Mouse (Mus musculus) E14TG2a.4 (cell line): ENCODE measurements around the gene Sphk2.
A peak's percentile ranks its signal among the peaks of the same experiment; 100 is the strongest.

Experiments
- H3K27me3 ChIP-seq: 2 replicates; pipeline ENCODE4 v1.6.1; 2014; ENCODE audit warnings: low read length, control low read depth; ENCODE audit not compliant: insufficient read depth
- H3K36me3 ChIP-seq: 2 replicates; pipeline ENCODE4 v1.6.1; 2014; ENCODE audit warnings: low read length, control low read depth; ENCODE audit not compliant: insufficient read depth
- H3K4me1 ChIP-seq: replicated peaks from 2 replicates; pipeline ENCODE4 v1.6.1; 2014; ENCODE audit warnings: low read depth, low read length, control low read depth
- H3K4me3 ChIP-seq: replicated peaks from 2 replicates; pipeline ENCODE4 v1.5.1; 2014; ENCODE audit warnings: mild to moderate bottlenecking, low read length
- H3K9me3 ChIP-seq: 2 replicates; pipeline ENCODE4 v1.6.1; 2014; ENCODE audit warnings: low read length, control low read depth
- CTCF ChIP-seq: conservative IDR thresholded peaks from 2 replicates; pipeline ENCODE4 v1.5.1; 2014; ENCODE audit warnings: low read length
- NANOG ChIP-seq: IDR thresholded peaks from 2 replicates; pipeline ENCODE4 v1.6.1; 2014; ENCODE audit warnings: borderline replicate concordance, low read length, mixed read lengths
- POU5F1 ChIP-seq: IDR thresholded peaks from 2 replicates; pipeline ENCODE4 v1.6.1; 2014; ENCODE audit warnings: low read length, borderline replicate concordance

Sphk2 gene

DNA sequence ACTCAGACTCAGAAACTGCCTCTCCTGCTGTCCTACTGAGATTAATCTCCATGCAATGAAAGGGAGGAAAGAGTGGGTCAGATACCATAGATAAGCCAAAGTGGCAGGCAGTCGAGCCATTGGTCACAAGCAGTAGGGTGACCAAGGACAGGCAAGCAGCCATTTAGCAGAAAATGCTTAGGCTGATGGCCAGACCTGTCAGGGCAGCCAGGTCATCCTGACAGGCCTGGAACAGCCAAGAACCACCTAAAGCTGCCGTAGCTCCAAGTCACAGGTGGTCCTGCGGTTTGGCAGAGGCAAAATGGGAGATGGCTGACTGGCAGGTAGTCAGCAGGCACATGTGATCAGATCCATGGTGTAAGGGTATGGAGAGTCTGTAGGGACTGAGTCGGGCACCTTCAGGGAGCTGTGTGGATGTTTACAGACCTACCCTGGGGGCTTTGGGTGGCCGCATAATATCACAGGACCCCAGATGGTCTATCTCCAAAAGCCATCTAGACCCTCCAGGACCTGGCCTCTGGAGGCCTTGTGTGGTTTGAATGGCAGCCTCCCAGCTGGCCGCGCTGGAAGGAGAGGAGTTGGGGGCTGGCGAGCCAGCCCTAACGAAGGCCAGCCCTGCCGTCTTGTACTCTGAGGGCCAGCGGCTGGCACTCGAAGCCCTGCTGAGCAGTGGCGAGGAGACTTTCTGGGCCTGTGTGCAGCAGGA lies 4.0 kb upstream of the Sphk2 start:
- H3K4me3 ChIP-seq: no peak overlapping the region
- no peak for TF ChIP-seq CTCF
- no peak for TF ChIP-seq NANOG
- no peak for TF ChIP-seq POU5F1
- peaks cover 86% of the 10 kb centered on the region for H3K36me3 ChIP-seq
- H3K4me1 ChIP-seq: peaks cover 64% of the 10 kb centered on the region
- H3K9me3 ChIP-seq: no peaks in the 10 kb centered on the region
- H3K27me3 ChIP-seq: no peaks in the 10 kb centered on the region

DNA sequence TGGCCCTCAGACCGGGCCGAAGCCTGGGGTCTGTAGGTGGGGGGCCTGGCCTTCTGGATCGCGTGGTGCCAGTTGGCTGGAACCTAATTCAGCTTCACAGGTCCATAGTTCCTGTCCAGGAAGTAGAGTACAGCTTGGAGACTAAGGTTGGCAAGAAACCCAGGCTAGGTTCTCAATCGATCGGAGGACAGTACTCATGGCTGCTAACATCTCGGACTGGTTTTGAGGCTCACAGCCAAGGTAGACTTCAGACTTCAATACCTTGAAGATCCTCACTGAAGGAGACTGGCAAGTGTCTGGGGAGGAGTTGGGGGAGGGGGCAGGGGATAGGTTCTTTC lies 3.4 kb upstream of the Sphk2 start:
- Histone ChIP-seq H3K36me3 (peaks cover 85% of the 10 kb centered on the region), H3K27me3 (no peaks in the 10 kb centered on the region), H3K9me3 (no peaks in the 10 kb centered on the region), H3K4me1 (peaks cover 70% of the 10 kb centered on the region), H3K4me3 (peak overlapping the region; percentile 99)
- TF ChIP-seq CTCF: no peak
- TF ChIP-seq POU5F1: no peak
- no peak for TF ChIP-seq NANOG

DNA sequence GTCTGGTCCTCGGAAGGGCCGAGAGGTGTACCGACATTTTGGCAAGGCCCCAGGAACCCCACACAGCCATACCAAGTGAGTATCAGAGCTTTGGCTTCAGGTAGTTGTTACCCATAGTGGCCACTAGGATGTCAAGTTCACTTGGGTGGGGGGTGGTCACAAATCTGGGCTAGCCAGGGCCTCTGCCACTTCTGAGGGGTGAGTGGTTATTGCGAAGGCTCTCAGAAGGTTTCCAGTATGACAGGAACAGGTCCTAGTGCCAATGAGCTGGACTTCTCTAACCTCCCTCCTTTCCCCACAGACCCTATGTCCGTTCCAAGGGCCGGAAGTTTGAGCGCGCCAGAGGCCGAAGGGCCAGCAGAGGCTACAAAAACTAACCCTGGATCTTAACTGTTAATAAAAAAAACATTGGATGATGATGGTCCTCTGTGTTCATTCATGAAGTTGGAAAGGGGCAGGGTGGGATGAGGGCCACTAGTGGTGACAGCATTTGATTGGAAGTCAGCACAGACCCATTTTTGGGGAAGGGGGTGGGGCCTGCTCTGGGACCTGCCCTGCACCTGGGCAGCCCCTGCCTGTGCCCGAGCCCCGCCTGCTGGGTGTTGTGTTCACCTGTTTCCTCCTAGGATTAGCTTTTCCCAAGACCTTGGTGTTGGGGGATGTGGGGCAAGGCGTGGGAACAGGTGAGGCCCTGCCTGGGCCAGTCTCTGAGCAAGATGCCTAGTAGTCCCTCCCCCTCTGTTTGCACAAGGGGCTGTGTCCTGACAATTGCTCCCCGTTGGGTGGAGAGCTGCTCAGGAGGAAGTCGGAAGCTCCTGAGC lies 2.8 kb upstream of the Sphk2 start, which contains the start of gene Fam83e:
Gene Fam83e (plus strand): TSS at position 800 of the 821 bp plus-strand sequence.
- Histone ChIP-seq H3K4me1 (peaks cover 71% of the 10 kb centered on the region), H3K36me3 (peaks cover 82% of the 10 kb centered on the region)
- no peak for TF ChIP-seq NANOG
- peak; percentile 34; the same call in 1 of the 2 replicates for TF ChIP-seq CTCF

DNA sequence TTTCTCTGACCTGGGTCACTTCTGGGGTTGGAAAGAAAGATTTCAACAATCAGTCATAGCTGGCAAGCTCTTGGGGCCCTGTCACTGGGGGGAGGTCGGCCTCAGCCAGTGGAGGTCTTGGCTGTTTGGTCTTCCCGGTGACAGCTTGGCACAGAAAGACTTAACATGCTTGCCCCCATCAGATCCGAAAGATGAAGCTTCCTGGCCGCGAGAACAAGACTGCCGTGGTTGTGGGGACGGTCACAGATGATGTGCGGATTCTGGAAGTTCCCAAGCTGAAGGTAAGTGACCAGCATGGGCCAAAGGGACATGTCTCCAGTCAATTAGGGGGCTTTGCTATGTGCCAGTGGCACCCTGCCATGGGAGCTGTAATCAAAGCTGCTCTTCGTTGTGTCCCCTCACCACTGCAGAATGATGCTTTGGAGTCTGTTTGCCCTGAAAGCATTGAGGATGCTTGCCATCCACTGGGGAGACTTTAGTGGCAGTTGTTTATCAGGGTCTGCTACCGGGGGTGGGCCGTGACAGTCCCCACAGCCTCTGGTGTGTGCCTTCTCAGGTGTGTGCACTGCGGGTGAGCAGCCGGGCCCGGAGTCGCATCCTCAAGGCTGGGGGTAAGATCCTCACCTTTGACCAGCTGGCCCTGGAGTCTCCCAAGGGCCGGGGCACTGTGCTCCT lies 2.1 kb upstream of the Sphk2 start:
- H3K9me3 ChIP-seq: no peaks in the 10 kb centered on the region
- no peak for TF ChIP-seq NANOG
- TF ChIP-seq CTCF: no peak
- no peak for TF ChIP-seq POU5F1
- peaks cover 67% of the 10 kb centered on the region for H3K4me1 ChIP-seq
- no peaks in the 10 kb centered on the region for H3K27me3 ChIP-seq
- H3K36me3 ChIP-seq: peaks cover 75% of the 10 kb centered on the region
- peak overlapping the region; percentile 99 for H3K4me3 ChIP-seq

More for the DNA sequence above, 2.8 kb upstream of the Sphk2 start, which contains the start of gene Fam83e:
- Histone ChIP-seq H3K27me3 (no peaks in the 10 kb centered on the region), H3K9me3 (no peaks in the 10 kb centered on the region), H3K4me3 (peak within 1 kb of the TSS; percentile 99)

DNA sequence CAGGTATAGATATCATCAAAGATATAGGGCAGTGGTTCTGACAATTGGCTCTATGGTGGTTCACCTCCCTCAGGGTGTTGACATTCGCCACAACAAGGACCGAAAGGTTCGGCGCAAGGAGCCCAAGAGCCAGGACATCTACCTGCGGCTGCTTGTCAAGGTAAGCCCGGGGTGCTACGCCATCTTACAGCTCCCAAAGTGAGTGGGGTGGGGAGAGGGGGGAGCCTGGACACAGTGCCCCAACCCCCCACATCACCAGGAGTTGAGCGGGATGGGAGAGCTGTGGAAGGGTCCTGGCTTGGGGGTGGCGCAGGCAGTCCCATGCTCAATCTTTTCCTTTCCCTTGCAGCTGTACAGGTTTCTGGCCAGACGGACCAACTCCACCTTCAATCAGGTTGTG lies 1.4 kb upstream of the Sphk2 start:
- Histone ChIP-seq H3K27me3 (no peaks in the 10 kb centered on the region), H3K4me3 (peak overlapping the region; percentile 99), H3K36me3 (peaks cover 69% of the 10 kb centered on the region), H3K4me1 (peaks cover 66% of the 10 kb centered on the region), H3K9me3 (no peaks in the 10 kb centered on the region)
- TF ChIP-seq NANOG: no peak
- TF ChIP-seq CTCF: no peak
- TF ChIP-seq POU5F1: no peak

DNA sequence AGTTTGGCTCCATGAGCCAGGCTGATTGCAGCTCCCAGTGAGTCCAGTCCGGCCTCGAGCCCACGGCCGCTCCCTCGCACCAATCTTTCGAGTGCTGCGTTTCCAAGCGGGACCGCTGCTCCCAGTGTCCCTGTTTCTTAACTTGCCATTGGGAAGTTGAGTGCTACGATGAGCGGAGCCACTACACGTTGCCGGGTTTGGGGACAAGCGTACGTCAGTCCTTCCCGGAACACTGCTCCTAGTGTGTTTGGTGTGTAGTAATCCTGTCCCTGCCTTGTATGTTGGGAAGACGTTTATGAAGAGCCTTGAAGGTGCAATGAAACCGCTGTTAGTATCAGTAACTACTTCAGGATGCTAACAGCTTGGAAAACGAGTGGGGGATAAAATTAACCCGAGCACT lies 529 bp upstream of the Sphk2 start:
- peaks cover 69% of the 10 kb centered on the region for H3K36me3 ChIP-seq
- H3K4me3 ChIP-seq: peak overlapping the region; percentile 99
- H3K9me3 ChIP-seq: no peaks in the 10 kb centered on the region
- TF ChIP-seq POU5F1 (no peak), CTCF (no peak), NANOG (no peak)
- peaks cover 68% of the 10 kb centered on the region for H3K4me1 ChIP-seq
- H3K27me3 ChIP-seq: no peaks in the 10 kb centered on the region

DNA sequence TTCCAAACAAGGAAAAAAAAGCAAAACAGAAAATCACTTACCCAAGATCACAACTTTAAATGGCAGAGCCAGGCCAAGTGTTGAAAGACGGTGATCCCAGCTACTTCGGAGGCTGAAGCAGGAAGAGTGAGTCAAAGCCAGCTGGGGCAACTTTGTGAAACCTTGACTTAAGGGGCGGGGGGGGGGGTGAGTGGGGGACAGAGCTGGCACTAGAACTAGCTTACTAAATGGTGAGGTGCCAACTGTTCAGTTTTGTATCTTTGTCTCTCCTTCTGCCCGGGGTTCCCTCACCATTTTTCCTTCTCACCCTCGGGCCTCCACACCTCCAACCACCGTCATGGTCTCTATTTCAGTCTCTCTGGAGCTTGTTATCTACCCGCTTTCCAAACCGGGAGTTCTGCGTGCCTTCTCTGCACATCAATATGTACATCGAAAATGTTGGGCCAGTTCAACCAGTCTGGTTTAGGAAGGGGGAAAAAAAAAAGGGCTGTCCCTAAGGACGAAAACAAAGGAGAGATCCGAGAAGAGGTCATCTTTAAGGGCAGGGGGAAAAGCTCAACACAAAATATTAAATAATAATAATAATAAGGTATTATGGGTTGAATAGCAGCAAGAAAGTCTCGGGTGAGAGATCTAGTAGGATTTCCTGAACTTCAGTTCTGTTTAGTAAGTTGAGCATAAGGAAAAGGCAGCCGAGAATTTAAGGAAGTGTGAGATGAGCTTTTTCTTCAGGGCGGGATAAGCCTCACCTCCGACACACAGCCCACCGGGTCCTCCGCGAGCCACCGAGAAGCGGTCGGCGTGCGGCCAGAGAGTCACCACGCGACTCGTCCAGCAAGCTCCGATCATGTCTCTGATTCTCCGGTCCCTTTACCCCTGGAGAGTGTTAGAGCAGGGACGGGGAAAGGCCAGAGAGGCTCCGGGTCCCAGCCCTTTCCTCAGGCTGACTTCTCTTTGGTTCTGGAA lies 567 bp downstream of the Sphk2 start:
- Histone ChIP-seq H3K4me3 (peak overlapping the region; percentile 99), H3K36me3 (peaks cover 69% of the 10 kb centered on the region), H3K4me1 (peaks cover 71% of the 10 kb centered on the region), H3K9me3 (no peaks in the 10 kb centered on the region), H3K27me3 (no peaks in the 10 kb centered on the region)
- TF ChIP-seq NANOG (no peak), CTCF (no peak), POU5F1 (no peak)
